Mouse (Mus musculus) olfactory bulb, adult 2 months (tissue): ENCODE measurements at regions not wholly inside any gene's neighbourhood (a gene's known extent, or its start where the extent isn't known, plus 50 kb on each side); places are given as distances from the start of the nearest gene placed in this dataset.

Experiments used
- CTCF ChIP-seq: fragments of 200-500 bp; IDR thresholded peaks from 2 replicates; pipeline ENCODE4 v1.5.1; 2012; ENCODE audit warnings: low read depth, mild to moderate bottlenecking, low read length, moderate library complexity; ENCODE audit not compliant: insufficient read depth
- POLR2A ChIP-seq: fragments of 200-500 bp; IDR thresholded peaks from 2 replicates; pipeline ENCODE4 v1.6.1; 2012; ENCODE audit warnings: mild to moderate bottlenecking, low read depth, low read length, moderate library complexity; ENCODE audit not compliant: insufficient read depth

DNA sequence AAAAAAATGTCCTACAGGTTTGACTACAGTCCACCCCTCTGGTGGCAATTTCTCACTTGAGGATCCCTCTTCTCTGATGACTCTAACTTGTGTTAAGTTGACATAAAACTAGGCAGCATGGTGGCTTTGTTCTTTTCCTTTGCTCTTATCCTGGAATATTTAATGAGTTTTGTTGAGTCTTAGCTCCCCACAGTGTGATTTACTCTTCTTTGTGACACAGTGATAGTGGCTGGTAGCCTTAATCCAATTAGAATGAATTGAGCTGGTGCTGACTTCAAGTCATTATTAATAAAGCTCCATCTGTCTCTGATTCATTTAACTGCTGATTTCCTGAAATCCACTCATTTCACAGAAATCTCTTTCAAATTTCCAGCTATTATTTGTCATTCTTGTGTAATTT, 553.7 kb upstream of the Chrm3 start:
- no peak for TF ChIP-seq CTCF
- TF ChIP-seq POLR2A: no peak
